Mouse (Mus musculus) frontal cortex, postnatal 25 days (tissue): ENCODE results near the gene Adipor1.
"Not testable (repeated sequence)": the region's sequence is repeated elsewhere in the genome, so short reads cannot be mapped to it uniquely, and the experiment has no call there.

Experiments
- DNase-seq, 2 experiments: peaks; one replicate each; pipeline ENCODE4 v3.0.0; 2022; ENCODE audit warnings: low spot score in 2 of 2

Gene Adipor1

GRCm38 (mm10) chr1:134419751-134420458, 4.7 kb downstream of the Adipor1 start:
- DNase-seq: no peak

- no peak for DNase-seq
These were observed 8.7 kb downstream of the Adipor1 start for GRCm38 (mm10) chr1:134423911-134424310.

GRCm38 (mm10) chr1:134426289-134426688, 11.1 kb downstream of the Adipor1 start:
- DNase-seq: no peak

GRCm38 (mm10) chr1:134433002-134433401, 17.8 kb downstream of the Adipor1 start:
- DNase-seq: no peak

- DNase-seq: no peak
These were observed 18.3 kb downstream of the Adipor1 start for GRCm38 (mm10) chr1:134433473-134433872.

- DNase-seq: no peak
These were observed 20.2 kb downstream of the Adipor1 start for GRCm38 (mm10) chr1:134435414-134435813.

- DNase-seq: no peak
These were observed 25.3 kb downstream of the Adipor1 start for GRCm38 (mm10) chr1:134440437-134440836.

GRCm38 (mm10) chr1:134441737-134442136, 26.6 kb downstream of the Adipor1 start:
- not testable (repeated sequence) for DNase-seq

- no peak for DNase-seq
These were observed 27.2 kb downstream of the Adipor1 start for GRCm38 (mm10) chr1:134442394-134442793.

- not testable (repeated sequence) for DNase-seq
These were observed 28.1 kb downstream of the Adipor1 start for GRCm38 (mm10) chr1:134443288-134443687.

GRCm38 (mm10) chr1:134445418-134445817, 30.2 kb downstream of the Adipor1 start:
- DNase-seq: no peak

GRCm38 (mm10) chr1:134448537-134448936, 33.4 kb downstream of the Adipor1 start:
- not testable (repeated sequence) for DNase-seq

GRCm38 (mm10) chr1:134450201-134450600, 35.0 kb downstream of the Adipor1 start:
- no peak for DNase-seq

- peak in 1 of 2 experiments; percentile 11 for DNase-seq
These were observed 35.8 kb downstream of the Adipor1 start for GRCm38 (mm10) chr1:134450986-134451385.

- DNase-seq: peak; percentile 91 to 93
These were observed 40.0 kb downstream of the Adipor1 start, which contains the start of gene Klhl12 for GRCm38 (mm10) chr1:134454904-134455824. Gene Klhl12 (plus strand): TSS chr1:134455531.

- DNase-seq: no peak
These were observed 40.9 kb downstream of the Adipor1 start for GRCm38 (mm10) chr1:134456060-134456459.

- no peak for DNase-seq
These were observed 43.1 kb downstream of the Adipor1 start for GRCm38 (mm10) chr1:134458139-134458727.

- DNase-seq: no peak
These were observed 45.4 kb downstream of the Adipor1 start for GRCm38 (mm10) chr1:134460294-134461284.
